Mouse (Mus musculus): Measurements from ENCODE around the gene Crtc3. TPM values are rescaled to one million over a fixed set of nuclear protein-coding genes. Genes with fewer than 3 reads are reported as not detected.

Gene Crtc3
- total RNA-seq, 2 experiments from 2014 or later, result 16.8 to 18.9 TPM

Other genes starting within 250 kb of the Crtc3 start
- gene Blm, start 153.8 kb downstream of the Crtc3 start, total RNA-seq (2021), result 1 to 10 TPM; 6.5 to 7.6 TPM
- gene Iqgap1, start 137.1 kb upstream of the Crtc3 start, total RNA-seq (2021), result 10 to 100 TPM; 30.9 to 34.0 TPM
- 10 to 100 TPM; 12.5 to 14.2 TPM for gene Zscan2, start 172.0 kb upstream of the Crtc3 start, total RNA-seq (2021)
- gene Wdr73, start 212.4 kb upstream of the Crtc3 start, total RNA-seq (2021), result 10 to 100 TPM; 25.4 to 28.3 TPM
- gene Nmb, start 216.2 kb upstream of the Crtc3 start, total RNA-seq (2021), result 1 to 10 TPM; 7.6 to 7.8 TPM